Mouse (Mus musculus): ENCODE results near the gene Grsf1. TPM values are rescaled to one million over a fixed set of nuclear protein-coding genes. Genes with fewer than 3 reads are reported as not detected.

Gene Grsf1
- polyA plus RNA-seq, 1 experiment from 2014 or later, result 78.4 TPM

GRCm38 (mm10) chr5:88680567-88680966, 4.6 kb upstream of the Grsf1 start:
- H3K9me3 ChIP-seq (ENCODE audit: control insufficient read depth, low read length), result no peaks in the 10 kb centered on the region
- WGBS, result 85% methylated on average over 6 of the region's 6 CpGs
- H3K36me3 ChIP-seq (ENCODE audit: control insufficient read depth, insufficient read depth, low read length), result no peaks in the 10 kb centered on the region
- no peak overlapping the region for H3K4me2 ChIP-seq (replicated peaks; ENCODE audit: low read depth, low read length)
- H3K27me3 ChIP-seq (ENCODE audit: control insufficient read depth, insufficient read depth, low read length), result peaks cover 8% of the 10 kb centered on the region; the same call in 1 of the 2 replicates
- no peak overlapping the region for H3K4me3 ChIP-seq (ENCODE audit: low read length)
- ATAC-seq (ENCODE audit: low FRiP score, low TSS enrichment), result no peak
- no peak overlapping the region for H3K27ac ChIP-seq (ENCODE audit: low read depth, low read length)
- no peak overlapping the region for H3K9ac ChIP-seq (ENCODE audit: low read depth, low read length)
- no peaks in the 10 kb centered on the region for H3K4me1 ChIP-seq (ENCODE audit: control insufficient read depth, insufficient read depth, low read length)

DNA sequence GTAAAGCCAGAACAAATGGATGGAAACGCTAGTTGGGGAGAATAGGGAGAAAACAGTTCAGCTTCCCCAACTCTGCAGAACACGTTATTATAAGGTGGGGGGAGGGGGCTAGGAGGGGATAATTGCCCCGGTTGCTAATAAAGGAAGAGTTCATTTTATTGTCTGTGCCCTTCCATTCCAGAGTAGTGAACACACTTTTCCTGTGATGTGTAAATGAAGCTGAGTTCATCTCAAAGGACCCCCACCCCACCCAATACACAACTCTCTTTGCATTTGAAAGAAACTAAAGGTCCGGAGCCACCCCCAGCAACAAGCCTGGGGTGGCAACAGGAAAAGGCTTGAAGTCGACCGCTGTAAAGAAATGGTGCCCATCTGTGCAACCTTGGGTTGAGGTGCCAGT, 3.4 kb upstream of the Grsf1 start:
- Histone ChIP-seq H3K27me3 (ENCODE audit: control insufficient read depth, insufficient read depth, low read length) (no peaks in the 10 kb centered on the region; the same call in 1 of the 2 replicates), H3K9ac (ENCODE audit: low read depth, low read length) (no peak overlapping the region), H3K36me3 (ENCODE audit: control insufficient read depth, insufficient read depth, low read length) (no peaks in the 10 kb centered on the region), H3K4me2 (replicated peaks; ENCODE audit: low read depth, low read length) (no peak overlapping the region), H3K4me1 (ENCODE audit: control insufficient read depth, insufficient read depth, low read length) (peaks cover 2% of the 10 kb centered on the region), H3K27ac (ENCODE audit: low read depth, low read length) (no peak overlapping the region), H3K4me3 (ENCODE audit: low read length) (no peak overlapping the region), H3K9me3 (ENCODE audit: control insufficient read depth, low read length) (no peaks in the 10 kb centered on the region)
- no peak for ATAC-seq (ENCODE audit: low FRiP score, low TSS enrichment)
- WGBS, result 7% methylated on average over 6 of the region's 6 CpGs

DNA sequence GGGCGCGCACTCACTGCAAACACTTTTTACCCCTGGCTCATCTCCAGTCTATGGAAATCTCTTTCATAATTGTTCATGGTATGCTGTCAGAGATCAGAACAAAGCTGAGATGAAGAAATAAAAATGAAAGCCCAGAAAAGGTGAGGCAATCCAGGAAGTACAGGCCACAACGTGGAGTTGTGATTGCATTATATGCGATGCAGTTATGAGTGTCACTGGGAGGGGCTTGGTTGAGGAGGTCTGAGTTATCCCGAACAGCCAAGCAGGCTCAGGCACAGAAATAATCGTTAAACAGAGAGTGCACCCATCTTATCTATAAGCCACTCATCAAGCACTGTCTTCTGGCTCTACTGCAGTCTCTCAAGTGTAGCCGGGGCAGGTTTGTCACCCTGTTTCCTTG, 3.0 kb upstream of the Grsf1 start:
- Histone ChIP-seq H3K4me3 (ENCODE audit: low read length) (no peak overlapping the region), H3K4me1 (ENCODE audit: control insufficient read depth, insufficient read depth, low read length) (peaks cover 6% of the 10 kb centered on the region), H3K36me3 (ENCODE audit: control insufficient read depth, insufficient read depth, low read length) (no peaks in the 10 kb centered on the region), H3K9me3 (ENCODE audit: control insufficient read depth, low read length) (no peaks in the 10 kb centered on the region), H3K9ac (ENCODE audit: low read depth, low read length) (no peak overlapping the region), H3K4me2 (replicated peaks; ENCODE audit: low read depth, low read length) (no peak overlapping the region), H3K27me3 (ENCODE audit: control insufficient read depth, insufficient read depth, low read length) (no peaks in the 10 kb centered on the region), H3K27ac (ENCODE audit: low read depth, low read length) (no peak overlapping the region)
- ATAC-seq (ENCODE audit: low FRiP score, low TSS enrichment), result no peak
- 43% methylated on average over 7 of the region's 7 CpGs for WGBS

DNA sequence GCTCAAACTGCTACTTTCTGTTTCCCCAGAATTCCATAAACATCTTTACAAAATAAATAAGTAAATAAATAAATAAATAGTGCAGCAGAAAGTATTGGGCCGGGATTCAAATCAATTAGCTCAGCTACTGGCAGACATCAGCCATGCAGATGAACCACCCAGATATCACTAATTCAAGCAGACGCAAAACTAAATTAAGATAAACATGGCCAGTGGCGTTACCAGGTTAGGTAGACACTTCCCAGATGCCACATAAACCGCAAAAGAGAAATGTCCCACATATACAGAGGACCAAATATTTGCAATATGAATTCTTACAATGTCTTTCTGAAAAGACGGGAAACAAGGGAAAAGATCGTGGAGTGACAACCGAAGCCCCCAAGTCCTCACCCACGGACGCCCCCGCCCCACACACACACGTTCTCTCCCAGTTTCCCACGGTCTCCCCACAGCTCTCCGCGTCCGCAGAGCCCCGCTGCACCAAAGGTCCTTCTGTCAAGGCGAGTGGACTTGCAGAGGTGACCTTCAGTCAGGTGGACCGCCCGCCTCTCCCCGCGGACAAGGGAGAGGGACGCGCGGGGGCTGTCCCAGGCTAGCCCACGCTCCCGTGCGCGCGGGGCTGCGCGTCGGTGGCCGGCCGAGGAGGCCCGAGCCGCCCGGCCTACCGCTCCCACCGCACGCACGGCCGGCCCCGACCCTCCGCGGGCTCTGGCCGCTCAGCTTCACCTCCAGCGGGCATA, 1.1 kb downstream of the Grsf1 start:
- Histone ChIP-seq H3K4me1 (ENCODE audit: control insufficient read depth, insufficient read depth, low read length) (peaks cover 11% of the 10 kb centered on the region), H3K9me3 (ENCODE audit: control insufficient read depth, low read length) (no peaks in the 10 kb centered on the region), H3K9ac (ENCODE audit: low read depth, low read length) (peak overlapping the region; percentile 98), H3K27ac (ENCODE audit: low read depth, low read length) (peak overlapping the region; percentile 94), H3K4me3 (ENCODE audit: low read length) (peak overlapping the region; percentile 99), H3K36me3 (ENCODE audit: control insufficient read depth, insufficient read depth, low read length) (peaks cover 31% of the 10 kb centered on the region), H3K27me3 (ENCODE audit: control insufficient read depth, insufficient read depth, low read length) (no peaks in the 10 kb centered on the region), H3K4me2 (replicated peaks; ENCODE audit: low read depth, low read length) (peak overlapping the region; percentile 74)
- WGBS, result under 1% methylated on average over 47 of the region's 47 CpGs
- ATAC-seq (ENCODE audit: low FRiP score, low TSS enrichment), result peak; percentile 32

- H3K27me3 ChIP-seq (ENCODE audit: control insufficient read depth, insufficient read depth, low read length), result no peaks in the 10 kb centered on the region
- no peak overlapping the region for H3K9ac ChIP-seq (ENCODE audit: low read depth, low read length)
- WGBS, result 89% methylated on average over 5 of the region's 5 CpGs
- no peaks in the 10 kb centered on the region for H3K4me1 ChIP-seq (ENCODE audit: control insufficient read depth, insufficient read depth, low read length)
- ATAC-seq (ENCODE audit: low FRiP score, low TSS enrichment), result no peak
- no peak overlapping the region for H3K27ac ChIP-seq (ENCODE audit: low read depth, low read length)
- no peak overlapping the region for H3K4me3 ChIP-seq (ENCODE audit: low read length)
- no peaks in the 10 kb centered on the region for H3K9me3 ChIP-seq (ENCODE audit: control insufficient read depth, low read length)
- H3K4me2 ChIP-seq (replicated peaks; ENCODE audit: low read depth, low read length), result no peak overlapping the region
- peaks cover 83% of the 10 kb centered on the region for H3K36me3 ChIP-seq (ENCODE audit: control insufficient read depth, insufficient read depth, low read length)
Measured at GRCm38 (mm10) chr5:88663875-88664274, 12.1 kb downstream of the Grsf1 start.

DNA sequence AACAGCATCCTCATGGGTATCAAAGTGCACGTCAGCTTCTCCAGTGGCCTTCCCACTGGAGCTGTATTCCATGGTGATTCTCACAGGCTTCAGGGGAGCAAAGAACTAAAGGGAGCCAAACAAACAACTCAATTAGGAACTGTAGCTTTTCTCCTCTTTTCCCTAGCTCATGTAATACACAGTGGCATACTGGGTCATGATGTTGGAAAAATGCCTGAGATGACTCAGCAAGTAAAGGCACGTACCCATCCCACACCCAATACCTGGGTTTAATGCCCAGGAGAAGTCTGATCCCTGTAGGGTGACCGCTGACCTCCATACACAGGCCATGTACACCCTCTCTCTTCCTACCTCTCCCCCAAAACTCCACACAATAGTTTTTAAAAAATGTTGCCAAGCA, 12.8 kb downstream of the Grsf1 start:
- ATAC-seq (ENCODE audit: low FRiP score, low TSS enrichment), result no peak
- H3K36me3 ChIP-seq (ENCODE audit: control insufficient read depth, insufficient read depth, low read length), result peaks cover 84% of the 10 kb centered on the region
- WGBS, result 95% methylated on average over 3 of the region's 3 CpGs

DNA sequence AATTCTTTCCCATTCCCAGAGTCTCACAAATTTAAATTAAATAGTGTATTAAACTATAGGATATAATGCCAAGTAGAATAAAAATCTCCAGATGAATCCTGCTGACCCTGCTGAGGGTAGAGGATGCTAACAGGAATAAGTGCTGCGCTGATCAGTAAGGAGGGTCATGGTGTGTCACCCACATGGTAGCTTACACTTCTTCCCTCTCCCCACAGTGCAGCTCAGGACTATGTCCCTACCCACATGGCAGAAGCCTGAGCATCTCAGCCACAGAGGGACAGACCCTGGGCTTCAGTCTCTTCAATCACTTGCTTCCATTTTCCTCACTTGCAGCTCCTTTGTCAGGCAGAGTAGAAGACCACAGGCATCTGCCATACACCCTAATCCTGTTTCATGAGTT, 18.1 kb downstream of the Grsf1 start:
- ATAC-seq (ENCODE audit: low FRiP score, low TSS enrichment), result no peak
- Histone ChIP-seq H3K9ac (ENCODE audit: low read depth, low read length) (no peak overlapping the region), H3K27me3 (ENCODE audit: control insufficient read depth, insufficient read depth, low read length) (no peaks in the 10 kb centered on the region), H3K36me3 (ENCODE audit: control insufficient read depth, insufficient read depth, low read length) (peaks cover 61% of the 10 kb centered on the region), H3K4me2 (replicated peaks; ENCODE audit: low read depth, low read length) (no peak overlapping the region), H3K4me3 (ENCODE audit: low read length) (no peak overlapping the region), H3K27ac (ENCODE audit: low read depth, low read length) (no peak overlapping the region), H3K9me3 (ENCODE audit: control insufficient read depth, low read length) (no peaks in the 10 kb centered on the region), H3K4me1 (ENCODE audit: control insufficient read depth, insufficient read depth, low read length) (no peaks in the 10 kb centered on the region)
- 100% methylated on average over 1 of the region's 1 CpGs for WGBS

More for the DNA sequence above, 12.8 kb downstream of the Grsf1 start:
- no peaks in the 10 kb centered on the region for H3K4me1 ChIP-seq (ENCODE audit: control insufficient read depth, insufficient read depth, low read length)
- no peak overlapping the region for H3K27ac ChIP-seq (ENCODE audit: low read depth, low read length)
- H3K4me3 ChIP-seq (ENCODE audit: low read length), result no peak overlapping the region
- no peak overlapping the region for H3K4me2 ChIP-seq (replicated peaks; ENCODE audit: low read depth, low read length)
- H3K27me3 ChIP-seq (ENCODE audit: control insufficient read depth, insufficient read depth, low read length), result no peaks in the 10 kb centered on the region
- H3K9ac ChIP-seq (ENCODE audit: low read depth, low read length), result no peak overlapping the region
- H3K9me3 ChIP-seq (ENCODE audit: control insufficient read depth, low read length), result no peaks in the 10 kb centered on the region

DNA sequence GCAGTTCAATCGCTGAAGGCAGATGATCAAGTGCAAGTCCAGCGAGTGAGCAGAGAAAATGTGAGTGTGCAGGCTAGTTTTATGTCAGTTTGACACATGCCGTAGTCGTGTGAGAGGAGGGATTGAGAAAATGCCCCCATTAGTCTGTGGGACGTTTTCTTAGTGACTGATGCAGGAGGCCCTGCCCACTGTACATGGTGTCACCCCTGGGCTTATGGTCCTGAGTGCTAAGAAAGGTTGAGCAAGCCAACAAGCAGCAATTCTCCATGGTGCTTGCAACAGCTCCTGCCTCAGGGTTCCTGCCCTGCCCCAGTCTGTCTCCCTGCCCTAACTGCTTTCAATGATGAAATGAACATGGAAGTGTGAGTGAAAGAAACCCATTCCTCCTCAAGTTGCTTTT, 23.4 kb downstream of the Grsf1 start:
- no peaks in the 10 kb centered on the region for H3K27me3 ChIP-seq (ENCODE audit: control insufficient read depth, insufficient read depth, low read length)
- H3K4me3 ChIP-seq (ENCODE audit: low read length), result no peak overlapping the region
- no peak overlapping the region for H3K27ac ChIP-seq (ENCODE audit: low read depth, low read length)
- H3K9ac ChIP-seq (ENCODE audit: low read depth, low read length), result no peak overlapping the region
- H3K4me2 ChIP-seq (replicated peaks; ENCODE audit: low read depth, low read length), result no peak overlapping the region
- no peaks in the 10 kb centered on the region for H3K9me3 ChIP-seq (ENCODE audit: control insufficient read depth, low read length)
- peaks cover 42% of the 10 kb centered on the region; the same call in 1 of the 2 replicates for H3K36me3 ChIP-seq (ENCODE audit: control insufficient read depth, insufficient read depth, low read length)
- H3K4me1 ChIP-seq (ENCODE audit: control insufficient read depth, insufficient read depth, low read length), result no peaks in the 10 kb centered on the region
- ATAC-seq (ENCODE audit: low FRiP score, low TSS enrichment), result no peak
- 79% methylated on average over 5 of the region's 5 CpGs for WGBS

DNA sequence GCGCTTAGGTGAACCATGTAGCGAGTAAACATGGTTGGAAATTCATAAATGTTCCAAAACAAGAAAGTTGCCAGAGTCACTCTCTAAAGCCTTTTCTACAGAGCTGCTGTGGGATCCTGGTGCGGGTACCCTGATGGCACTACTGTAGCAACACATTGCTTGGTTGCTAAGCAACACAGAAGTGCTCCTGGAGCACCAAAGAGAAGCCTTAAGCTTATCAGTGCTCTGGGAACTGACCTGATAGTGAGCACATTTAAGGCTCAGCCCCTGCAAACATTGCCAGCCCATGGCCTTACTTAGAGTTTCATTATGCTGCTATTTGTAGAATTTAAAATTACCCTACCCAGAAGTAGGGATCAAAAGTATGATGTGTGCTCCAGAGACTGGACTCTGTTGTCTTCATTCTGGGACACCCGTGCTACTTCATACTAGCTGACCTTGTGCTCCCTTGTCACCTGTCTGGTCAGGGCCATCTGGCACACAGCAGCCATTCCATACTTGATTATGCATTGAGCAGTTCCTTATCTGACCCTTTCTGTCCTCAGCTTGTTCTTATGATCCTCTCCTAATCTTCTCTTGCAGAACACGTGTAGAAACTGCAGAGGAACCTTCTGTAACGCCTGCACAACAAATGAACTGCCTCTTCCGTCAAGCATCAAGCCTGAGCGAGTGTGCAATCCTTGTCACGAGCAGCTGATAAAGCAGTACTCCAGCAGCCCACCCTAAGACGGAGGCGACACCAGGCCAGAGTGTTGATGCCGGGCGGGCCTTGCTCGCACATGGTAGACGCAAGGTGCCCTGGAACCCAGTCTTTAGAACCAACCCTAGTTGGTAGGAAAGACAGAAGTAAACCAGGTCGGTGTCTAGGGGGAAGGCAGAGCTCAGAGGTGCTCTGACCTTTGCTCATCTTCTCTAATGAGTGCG, 26.5 kb downstream of the Grsf1 start:
- ATAC-seq (ENCODE audit: low FRiP score, low TSS enrichment), result no peak
- WGBS, result 90% methylated on average over 17 of the region's 17 CpGs
- Histone ChIP-seq H3K4me2 (replicated peaks; ENCODE audit: low read depth, low read length) (no peak overlapping the region), H3K4me3 (ENCODE audit: low read length) (no peak overlapping the region), H3K36me3 (ENCODE audit: control insufficient read depth, insufficient read depth, low read length) (peaks cover 44% of the 10 kb centered on the region; the same call in 1 of the 2 replicates), H3K4me1 (ENCODE audit: control insufficient read depth, insufficient read depth, low read length) (no peaks in the 10 kb centered on the region), H3K27me3 (ENCODE audit: control insufficient read depth, insufficient read depth, low read length) (no peaks in the 10 kb centered on the region), H3K9ac (ENCODE audit: low read depth, low read length) (no peak overlapping the region), H3K9me3 (ENCODE audit: control insufficient read depth, low read length) (no peaks in the 10 kb centered on the region), H3K27ac (ENCODE audit: low read depth, low read length) (no peak overlapping the region)
